Mouse (Mus musculus) telencephalon, adult 2 months (tissue): Measurements from ENCODE around the gene Cfi.
A peak's percentile ranks its signal among the peaks of the same experiment; 100 is the strongest.

Experiments used
- DNase-seq: peaks from one replicate; pipeline ENCODE4 v3.0.0-alpha.2; 2011; ENCODE audit warnings: low read depth, low spot score

Gene Cfi

GRCm38 (mm10) chr3:129835388-129835934, at the start of gene Cfi:
Cfi (plus strand) TSS chr3:129835884.
- no peak for DNase-seq

DNA sequence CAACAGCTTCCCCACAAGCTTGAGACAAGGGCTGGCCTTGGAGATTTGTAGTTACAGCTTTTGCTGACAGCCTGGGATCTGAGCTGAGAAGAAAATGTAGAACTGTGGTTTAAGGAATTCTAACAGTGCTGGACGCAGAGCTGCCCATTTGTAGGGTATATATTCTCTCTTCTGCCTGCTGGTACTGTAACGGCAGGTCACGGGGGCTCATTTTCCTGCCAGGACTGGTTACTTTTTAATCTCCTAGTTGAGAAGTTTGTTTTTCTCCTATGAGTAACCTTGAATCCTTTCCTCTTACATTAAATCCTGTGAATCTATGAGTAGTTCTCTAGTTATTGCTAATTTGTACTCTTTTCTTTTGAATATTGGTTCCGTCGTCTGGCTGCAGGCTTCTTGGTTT, 41.9 kb upstream of the Cfi start:
- DNase-seq = no peak

GRCm38 (mm10) chr3:129797341-129797740, 38.3 kb upstream of the Cfi start:
- DNase-seq = no peak

GRCm38 (mm10) chr3:129798551-129798950, 37.1 kb upstream of the Cfi start:
- no peak for DNase-seq

- no peak for DNase-seq
Measured at GRCm38 (mm10) chr3:129799011-129799410, 36.7 kb upstream of the Cfi start.

GRCm38 (mm10) chr3:129803765-129804164, 31.9 kb upstream of the Cfi start, which contains the start of gene Lrit3:
Lrit3 (minus strand) TSS chr3:129804030.
- DNase-seq = no peak

DNA sequence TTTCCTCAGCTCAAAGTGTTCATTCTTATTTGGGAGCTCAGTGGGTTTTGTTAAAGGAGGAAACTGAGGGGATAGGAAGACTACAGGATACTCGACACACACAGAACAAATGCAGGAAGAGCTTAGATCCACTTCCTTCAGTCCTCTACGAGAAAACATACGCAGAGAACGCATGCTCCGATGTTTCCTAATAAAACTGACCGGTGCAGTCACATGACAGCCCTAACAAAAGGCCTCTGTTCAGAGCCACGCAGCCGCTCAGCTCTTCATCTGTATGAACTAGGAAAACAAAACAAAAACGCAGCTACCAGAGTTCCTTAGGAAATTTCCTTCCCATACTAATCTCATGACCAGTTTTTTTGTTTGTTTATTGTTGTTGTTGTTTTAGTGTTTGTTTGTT, 14.8 kb upstream of the Cfi start:
- peak; percentile 22 for DNase-seq

DNA sequence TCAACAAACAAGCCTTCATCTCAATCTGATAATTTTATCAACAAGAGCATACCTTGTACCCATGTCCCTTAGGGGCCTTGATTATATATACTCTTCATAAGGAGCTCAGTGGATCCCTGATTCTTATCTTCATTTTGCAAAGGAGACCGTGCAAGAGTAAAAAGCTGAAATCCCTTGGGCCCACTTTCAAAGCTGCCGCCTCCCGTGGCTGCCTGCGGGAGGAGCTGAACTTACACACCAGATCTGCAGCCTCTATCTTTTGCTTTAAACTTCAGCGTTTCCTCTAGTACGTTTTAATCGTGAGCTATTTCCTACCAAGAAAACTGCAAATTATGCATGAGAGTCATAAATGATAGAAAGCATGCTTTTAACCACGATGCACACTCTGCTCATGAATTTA, 13.9 kb upstream of the Cfi start:
- DNase-seq = no peak

DNA sequence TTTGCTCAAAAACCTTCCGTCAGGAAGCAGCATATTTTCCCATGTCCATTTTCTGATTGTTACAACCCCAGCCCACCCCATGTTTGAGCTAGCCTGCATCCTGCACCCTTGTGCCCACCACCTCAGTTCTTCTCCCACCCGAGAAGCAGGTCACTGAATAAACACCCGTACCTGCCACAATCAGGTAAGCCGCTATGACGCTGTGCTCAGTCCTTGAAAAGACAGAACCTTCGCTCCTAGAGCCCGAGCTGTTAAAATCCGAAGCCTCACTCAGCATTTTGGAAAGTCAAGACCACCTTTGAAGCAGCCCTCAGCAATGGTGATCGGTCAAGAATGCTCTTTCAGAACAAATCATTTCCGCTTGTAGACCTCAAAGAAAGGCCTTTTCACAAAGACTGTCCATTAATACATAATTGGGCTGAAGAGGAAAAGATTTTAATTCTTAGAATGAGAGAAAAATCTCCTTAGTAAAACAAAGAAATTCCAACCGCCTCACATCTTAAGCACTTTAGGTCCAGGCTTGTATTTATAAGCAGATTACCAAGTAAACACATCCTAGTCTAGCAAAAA, 13.4 kb upstream of the Cfi start, which contains the start of gene Rrh:
Rrh (minus strand) TSS at position 382 of the 570 bp plus-strand sequence.
- DNase-seq = no peak

- DNase-seq = peak; percentile 36
Measured at GRCm38 (mm10) chr3:129823293-129823692, 12.4 kb upstream of the Cfi start.

GRCm38 (mm10) chr3:129824146-129824545, 11.5 kb upstream of the Cfi start:
- DNase-seq = no peak

DNA sequence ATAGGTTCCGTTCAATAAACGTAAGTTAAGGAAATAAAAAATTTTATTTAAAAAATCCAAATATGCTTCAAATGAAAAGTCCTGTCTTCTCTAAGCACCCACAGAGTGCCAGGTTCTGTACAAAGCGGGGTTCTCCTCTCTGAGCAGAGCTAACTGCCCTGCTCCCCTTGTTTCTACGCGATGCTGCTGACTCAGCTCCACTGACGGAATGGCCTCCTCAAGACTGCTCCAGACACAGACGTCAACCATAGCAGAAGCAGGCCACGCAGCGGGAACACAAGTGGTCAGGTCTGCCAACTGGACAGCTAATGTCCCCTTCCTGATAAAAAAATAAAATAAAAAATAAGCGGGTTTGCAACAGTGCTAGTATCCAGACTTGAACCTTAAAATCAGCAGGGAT, 10.8 kb upstream of the Cfi start:
- DNase-seq = no peak

GRCm38 (mm10) chr3:129826691-129827090, 9.0 kb upstream of the Cfi start:
- DNase-seq = no peak

DNA sequence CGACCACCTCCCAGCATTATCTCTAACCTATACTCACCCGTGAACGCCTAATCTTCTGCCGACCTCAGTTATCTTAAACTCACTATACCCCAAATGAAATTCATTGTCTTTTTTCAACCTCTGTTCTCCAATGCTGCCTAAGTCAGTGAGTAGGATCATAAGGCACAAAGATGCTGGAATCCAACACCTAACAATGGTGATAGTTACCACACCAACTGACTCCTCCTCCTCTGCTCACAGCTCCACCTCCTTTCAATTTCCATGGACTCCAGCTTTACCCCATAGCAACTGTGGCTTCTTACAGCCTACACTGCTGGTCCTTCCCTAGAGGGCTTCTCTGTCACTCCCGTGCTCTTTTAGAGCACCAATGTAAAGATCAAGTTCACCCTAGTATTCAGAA, 8.0 kb upstream of the Cfi start:
- no peak for DNase-seq

- no peak for DNase-seq
Measured at GRCm38 (mm10) chr3:129830626-129831025, 5.1 kb upstream of the Cfi start.

DNA sequence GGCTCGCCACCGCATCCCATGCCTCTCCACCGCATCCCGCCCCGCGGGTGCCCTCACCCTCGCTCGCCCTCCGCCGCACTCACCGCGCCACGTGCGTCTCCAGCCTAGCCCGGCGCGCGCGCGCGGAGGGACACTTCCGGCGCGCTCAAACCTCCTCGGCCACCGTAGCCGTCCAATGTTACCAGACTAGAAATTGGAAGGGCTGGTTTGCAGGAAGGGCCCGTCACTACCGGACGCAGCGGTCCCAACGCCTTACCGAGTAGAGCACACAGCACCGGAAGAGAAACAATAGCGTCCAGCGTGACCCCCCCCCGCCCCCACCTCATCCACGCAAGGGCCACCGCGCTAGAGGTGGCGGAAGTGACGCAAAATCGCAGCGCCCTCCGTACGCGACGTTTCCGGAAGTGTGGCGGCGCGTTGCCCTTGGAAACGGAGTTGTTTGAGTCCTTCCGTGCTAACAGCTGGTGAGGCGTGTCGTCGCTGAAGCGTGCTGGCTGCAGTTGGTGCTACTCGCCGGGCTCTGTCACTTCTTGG, 4.6 kb upstream of the Cfi start, which contains the start of gene Gar1:
Gar1 (minus strand) TSS at position 362 of the 534 bp plus-strand sequence.
- peak; percentile 96 for DNase-seq

DNA sequence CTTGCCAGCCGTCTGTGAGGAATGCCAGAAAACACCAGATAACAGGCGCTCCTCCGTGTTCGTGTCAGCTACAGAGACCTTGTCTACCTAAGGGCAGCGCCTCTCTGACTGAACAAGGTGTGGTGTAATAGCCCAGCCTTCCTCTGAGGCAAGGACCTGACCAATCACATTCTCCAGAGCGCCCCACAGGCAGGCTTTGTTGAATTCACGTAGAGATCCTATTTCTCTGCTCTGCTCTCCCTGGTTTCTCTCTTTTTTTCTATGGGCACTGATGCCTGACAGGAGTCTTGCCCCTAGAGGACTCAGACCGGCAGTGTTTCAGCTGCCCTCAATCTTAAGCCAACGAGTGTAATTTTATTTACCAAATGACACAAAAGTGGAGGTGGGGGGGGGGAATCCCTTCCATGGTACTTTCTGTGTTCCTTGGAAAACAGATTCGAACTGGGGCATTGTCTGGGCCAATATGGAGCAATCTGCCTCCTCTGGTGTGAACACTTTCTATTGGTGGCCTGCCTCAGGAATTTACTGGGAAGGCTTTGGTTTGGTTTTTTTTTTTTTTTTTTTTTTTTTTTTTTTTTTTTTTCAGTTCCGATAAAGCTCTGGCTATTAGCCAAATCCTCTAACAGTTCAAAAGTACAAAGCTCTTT, 490 bp downstream of the Cfi start:
- no peak for DNase-seq

- DNase-seq = no peak
Measured at GRCm38 (mm10) chr3:129836965-129837364, 1.3 kb downstream of the Cfi start.

GRCm38 (mm10) chr3:129838017-129838416, 2.3 kb downstream of the Cfi start:
- DNase-seq = no peak

- no peak for DNase-seq
Measured at GRCm38 (mm10) chr3:129845868-129846267, 10.2 kb downstream of the Cfi start.

- DNase-seq = no peak
Measured at GRCm38 (mm10) chr3:129846846-129847245, 11.2 kb downstream of the Cfi start.

DNA sequence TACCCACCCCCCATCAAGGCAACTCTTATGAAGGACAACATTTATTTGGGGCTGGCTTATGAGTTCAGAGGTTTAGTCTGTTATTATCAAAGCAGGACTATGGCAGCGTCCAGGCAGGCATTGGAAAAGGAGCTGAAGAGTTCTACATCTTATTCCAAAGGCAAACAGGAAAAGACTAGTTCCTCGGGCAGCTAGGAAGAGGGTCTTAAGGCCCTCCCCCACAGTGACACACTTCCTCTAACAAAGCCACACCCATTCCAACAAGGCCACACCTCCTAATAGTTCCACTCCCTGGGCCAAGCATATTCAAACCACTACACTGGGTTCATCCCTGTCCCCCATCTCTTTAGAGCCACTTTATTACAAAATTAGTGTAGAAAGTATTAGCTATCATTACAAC, 26.9 kb downstream of the Cfi start:
- no peak for DNase-seq

- DNase-seq = no peak
Measured at GRCm38 (mm10) chr3:129863698-129864097, 28.0 kb downstream of the Cfi start.
